Mouse (Mus musculus) intestine, embryonic 16.5 days (tissue): Measurements from ENCODE around the gene Arpc2. TPM values are rescaled to one million over a fixed set of nuclear protein-coding genes. Genes with fewer than 3 reads are reported as not detected.
A peak's percentile ranks its signal among the peaks of the same experiment; 100 is the strongest.

ENCODE experiments used
- ATAC-seq: fragments of 200-750 bp; cut with Nextera tagmentation; 2 replicates; pipeline ENCODE4 v1.8.0; 2017; ENCODE audit warnings: moderate TSS enrichment, moderate library complexity
- H3K27ac ChIP-seq: fragments of 300-500 bp; sonication (generic); 2 replicates; pipeline ENCODE4 v1.5.1; 2014; ENCODE audit warnings: mild to moderate bottlenecking, low read length
- H3K27me3 ChIP-seq: fragments of 300-500 bp; sonication (generic); replicated peaks from 2 replicates; pipeline ENCODE4 v1.6.1; 2014; ENCODE audit warnings: low read length, control low read depth, mixed read lengths; ENCODE audit not compliant: control insufficient read depth, insufficient read depth
- H3K36me3 ChIP-seq: fragments of 300-500 bp; sonication (generic); 2 replicates; pipeline ENCODE4 v1.6.1; 2014; ENCODE audit warnings: low read length, control low read depth; ENCODE audit not compliant: control insufficient read depth, insufficient read depth
- H3K4me1 ChIP-seq: fragments of 300-500 bp; sonication (generic); 2 replicates; pipeline ENCODE4 v1.6.1; 2014; ENCODE audit warnings: low read length, control low read depth, mixed read lengths; ENCODE audit not compliant: control insufficient read depth, insufficient read depth
- H3K4me2 ChIP-seq: fragments of 300-500 bp; sonication (generic); 2 replicates; pipeline ENCODE4 v1.6.1; 2014; ENCODE audit warnings: low read depth, low read length, control low read depth
- H3K4me3 ChIP-seq: fragments of 300-500 bp; sonication (generic); 2 replicates; pipeline ENCODE4 v1.5.1; 2014; ENCODE audit warnings: mild to moderate bottlenecking, low read length
- H3K9ac ChIP-seq: fragments of 300-500 bp; sonication (generic); 2 replicates; pipeline ENCODE4 v1.6.1; 2014; ENCODE audit warnings: low read depth, low read length
- H3K9me3 ChIP-seq: fragments of 300-500 bp; sonication (generic); 2 replicates; pipeline ENCODE4 v1.6.1; 2016; ENCODE audit warnings: low read length, control low read depth; ENCODE audit not compliant: control insufficient read depth
- WGBS: fragments of 180-500 bp; shearing (Covaris S2); extraction: QIAGEN DNeasy Blood & Tissue Kit; methylation state at CpG from one replicate; pipeline ENCODE4 v1.1.7; 2014; 5-methylcytosine and 5-hydroxymethylcytosine counted together
- polyA plus RNA-seq: library from polyadenylated mRNA; unstranded; fragments of >200 nt; fragmentation: Nextera tagmentation; extraction: Ambion mirVana; gene quantifications from 2 replicates; pipeline ENCODE4 v1.2.1, GENCODE M21; 2015

Gene Arpc2
- polyA plus RNA-seq, 1 experiment from 2014 or later: 575 TPM

DNA sequence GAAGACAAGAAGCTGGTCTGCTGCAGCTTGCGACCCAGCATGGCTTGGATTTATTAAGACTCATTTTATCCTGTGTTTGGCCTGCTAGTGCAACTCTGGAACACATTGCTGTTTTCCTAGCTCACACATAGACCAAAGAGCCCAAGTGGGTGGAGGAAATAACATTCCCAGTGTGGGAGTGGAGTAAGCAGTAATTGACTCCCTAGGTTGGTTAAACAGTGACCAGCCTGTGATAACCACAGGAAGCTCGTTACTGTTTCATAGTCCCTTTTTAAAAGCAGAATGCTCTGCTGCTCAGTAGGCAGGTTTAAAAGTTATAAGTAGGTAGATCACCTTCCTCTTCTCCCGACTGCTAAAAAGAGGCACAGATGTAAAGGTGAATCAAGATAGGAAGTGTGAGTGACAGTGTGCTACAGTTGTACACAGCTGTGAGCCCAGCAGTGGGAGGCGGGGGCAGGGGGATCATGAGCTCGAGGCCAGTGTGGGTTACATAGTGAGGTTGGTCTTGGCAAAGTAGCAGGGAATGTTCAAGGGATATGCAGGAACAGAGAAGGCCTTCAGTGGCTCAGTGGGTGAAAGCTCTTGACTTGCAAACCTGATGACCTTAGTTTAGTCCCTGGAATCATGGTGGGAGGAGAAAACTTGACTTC, 13.6 kb downstream of the Arpc2 start:
- Histone ChIP-seq H3K4me2 (peak overlapping the region; percentile 17; the same call in 1 of the 2 replicates), H3K9ac (no peak overlapping the region), H3K9me3 (no peaks in the 10 kb centered on the region), H3K4me3 (no peak overlapping the region), H3K36me3 (peaks cover 14% of the 10 kb centered on the region; the same call in 1 of the 2 replicates), H3K27me3 (no peaks in the 10 kb centered on the region), H3K27ac (peak overlapping the region; percentile 89), H3K4me1 (peaks cover 12% of the 10 kb centered on the region)
- ATAC-seq: peak; percentile 95
- WGBS: 58% methylated on average over 5 of the region's 5 CpGs

- no peak overlapping the region for H3K4me3 ChIP-seq
- peaks cover 12% of the 10 kb centered on the region for H3K4me1 ChIP-seq
- 80% methylated on average over 4 of the region's 4 CpGs for WGBS
- peak overlapping the region; percentile 89 for H3K27ac ChIP-seq
- ATAC-seq: 0 out of 2 replicates have a peak, but pooled peaks have one; percentile 11
- H3K27me3 ChIP-seq: no peaks in the 10 kb centered on the region
- H3K9ac ChIP-seq: no peak overlapping the region
- peaks cover 14% of the 10 kb centered on the region; the same call in 1 of the 2 replicates for H3K36me3 ChIP-seq
- no peaks in the 10 kb centered on the region for H3K9me3 ChIP-seq
- H3K4me2 ChIP-seq: no peak overlapping the region
These were observed 14.2 kb downstream of the Arpc2 start for GRCm38 (mm10) chr1:74250096-74250495.

- Histone ChIP-seq H3K9ac (no peak overlapping the region), H3K36me3 (peaks cover 11% of the 10 kb centered on the region; the same call in 1 of the 2 replicates), H3K4me3 (no peak overlapping the region), H3K9me3 (no peaks in the 10 kb centered on the region), H3K27ac (peak overlapping the region; percentile 57), H3K4me1 (peaks cover 5% of the 10 kb centered on the region), H3K4me2 (no peak overlapping the region; the same call in 1 of the 2 replicates), H3K27me3 (no peaks in the 10 kb centered on the region)
- WGBS: 82% methylated on average over 8 of the region's 8 CpGs
- peak; percentile 73 for ATAC-seq
These were observed 19.9 kb downstream of the Arpc2 start for GRCm38 (mm10) chr1:74255704-74256345.

- H3K9ac ChIP-seq: no peak overlapping the region
- peak; percentile 15; the same call in 1 of the 2 replicates for ATAC-seq
- no peak overlapping the region for H3K4me3 ChIP-seq
- H3K4me1 ChIP-seq: peaks cover 5% of the 10 kb centered on the region
- no peaks in the 10 kb centered on the region for H3K27me3 ChIP-seq
- WGBS: 77% methylated on average over 4 of the region's 4 CpGs
- peaks cover 9% of the 10 kb centered on the region; the same call in 1 of the 2 replicates for H3K36me3 ChIP-seq
- H3K4me2 ChIP-seq: no peak overlapping the region
- H3K9me3 ChIP-seq: no peaks in the 10 kb centered on the region
- H3K27ac ChIP-seq: peak overlapping the region; percentile 57; the same call in 1 of the 2 replicates
These were observed 20.9 kb downstream of the Arpc2 start for GRCm38 (mm10) chr1:74256782-74257181.

GRCm38 (mm10) chr1:74262510-74262909, 26.6 kb downstream of the Arpc2 start:
- ATAC-seq: no peak
- Histone ChIP-seq H3K4me3 (no peak overlapping the region), H3K9me3 (no peaks in the 10 kb centered on the region), H3K9ac (no peak overlapping the region), H3K4me1 (no peaks in the 10 kb centered on the region), H3K36me3 (peaks cover 38% of the 10 kb centered on the region), H3K27ac (no peak overlapping the region), H3K4me2 (no peak overlapping the region), H3K27me3 (no peaks in the 10 kb centered on the region)
- WGBS: 89% methylated on average over 6 of the region's 6 CpGs

DNA sequence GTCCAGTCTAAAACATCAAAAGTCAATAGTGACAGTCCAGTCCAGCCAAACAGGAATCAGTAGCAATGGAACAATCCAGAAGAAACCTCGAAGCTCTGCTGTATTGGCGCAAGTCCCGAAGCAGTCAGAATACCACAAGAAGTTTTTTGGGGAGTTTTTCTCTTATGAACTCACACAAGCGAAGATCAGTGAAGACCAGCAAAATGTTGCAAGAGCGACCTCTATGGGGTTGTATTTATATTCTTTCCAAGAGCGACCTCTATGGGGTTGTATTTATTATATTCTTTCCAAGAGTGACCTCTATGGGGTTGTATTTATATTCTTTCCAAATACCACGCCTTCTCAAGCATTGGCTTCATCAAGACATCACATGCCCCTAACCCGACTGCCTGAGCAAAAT, 32.9 kb downstream of the Arpc2 start:
- Histone ChIP-seq H3K27me3 (no peaks in the 10 kb centered on the region), H3K9me3 (no peaks in the 10 kb centered on the region; the same call in 1 of the 2 replicates), H3K27ac (no peak overlapping the region), H3K36me3 (peaks cover 28% of the 10 kb centered on the region), H3K4me3 (no peak overlapping the region), H3K4me2 (no peak overlapping the region), H3K9ac (no peak overlapping the region), H3K4me1 (no peaks in the 10 kb centered on the region)
- ATAC-seq: no peak
- 82% methylated on average over 8 of the region's 8 CpGs for WGBS

DNA sequence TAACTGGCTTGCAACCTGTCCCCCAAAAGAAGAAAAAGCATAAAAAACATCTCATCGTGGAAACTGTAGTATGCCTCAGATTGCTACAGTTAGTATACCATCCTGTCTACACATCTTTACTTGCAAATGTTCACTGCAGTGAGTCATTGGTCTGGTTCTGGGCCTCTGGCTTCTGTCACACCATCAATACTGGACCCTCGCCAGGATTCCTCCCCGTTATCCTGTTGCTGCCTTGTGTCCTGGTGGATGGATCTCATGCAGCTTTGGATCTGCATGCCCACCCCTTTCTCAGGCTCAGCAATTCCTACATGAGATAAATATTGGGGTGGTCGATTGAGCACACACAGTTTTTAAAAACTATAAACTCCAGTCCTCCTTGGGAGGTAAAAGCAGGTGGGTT, 35.8 kb downstream of the Arpc2 start:
- Histone ChIP-seq H3K4me3 (no peak overlapping the region), H3K27me3 (no peaks in the 10 kb centered on the region), H3K4me1 (peaks cover 12% of the 10 kb centered on the region), H3K9me3 (no peaks in the 10 kb centered on the region; the same call in 1 of the 2 replicates), H3K4me2 (no peak overlapping the region), H3K36me3 (peaks cover 4% of the 10 kb centered on the region; the same call in 1 of the 2 replicates), H3K9ac (no peak overlapping the region), H3K27ac (no peak overlapping the region)
- ATAC-seq: no peak
- WGBS: 51% methylated on average over 4 of the region's 4 CpGs

DNA sequence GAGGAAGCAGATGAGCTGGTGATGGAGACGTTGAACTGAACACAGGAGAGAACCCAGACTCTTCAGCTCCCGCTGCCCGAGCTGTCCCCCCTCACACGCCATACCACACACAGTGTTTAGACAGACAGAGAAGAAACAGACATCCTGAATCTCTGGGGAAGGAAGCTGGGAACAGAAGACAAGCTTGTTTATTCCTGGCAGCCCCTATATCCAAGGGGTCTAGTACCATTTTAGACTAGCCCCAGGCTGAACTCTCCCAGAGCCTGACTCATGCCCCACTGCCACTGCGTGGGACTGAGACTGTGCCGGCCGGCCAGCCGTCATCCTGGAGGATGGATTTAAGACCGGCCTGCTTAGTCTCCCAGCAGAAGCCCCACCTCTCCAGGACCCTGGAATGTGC, 39.1 kb downstream of the Arpc2 start:
- no peaks in the 10 kb centered on the region for H3K9me3 ChIP-seq
- ATAC-seq: peak; percentile 75
- no peaks in the 10 kb centered on the region for H3K27me3 ChIP-seq
- H3K36me3 ChIP-seq: no peaks in the 10 kb centered on the region
- H3K4me2 ChIP-seq: peak overlapping the region; percentile 25
- H3K27ac ChIP-seq: peak overlapping the region; percentile 64
- H3K4me1 ChIP-seq: peaks cover 17% of the 10 kb centered on the region
- 20% methylated on average over 9 of the region's 9 CpGs for WGBS
- H3K4me3 ChIP-seq: no peak overlapping the region
- H3K9ac ChIP-seq: peak overlapping the region; percentile 15; the same call in 1 of the 2 replicates

DNA sequence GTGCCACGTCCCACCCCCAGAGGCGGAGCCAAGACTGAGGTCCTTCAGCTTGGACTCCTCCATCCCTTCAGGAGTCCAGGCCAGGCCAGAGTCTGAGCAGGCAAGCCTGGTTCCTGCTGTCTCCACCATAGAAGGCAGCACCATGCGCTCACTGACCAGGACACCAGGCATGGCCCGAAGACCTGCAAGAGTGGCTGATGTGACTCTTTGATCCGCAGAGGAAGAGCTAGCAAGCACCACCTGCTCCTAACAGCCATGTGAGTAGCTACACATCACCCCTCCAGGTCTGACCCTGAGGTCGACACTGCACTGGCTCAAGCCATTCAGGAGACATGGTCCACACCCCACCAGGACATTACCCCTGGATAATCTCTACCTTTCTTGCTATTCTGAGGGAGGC, 41.2 kb downstream of the Arpc2 start:
- no peaks in the 10 kb centered on the region for H3K27me3 ChIP-seq
- ATAC-seq: no peak
- peak overlapping the region; percentile 9; the same call in 1 of the 2 replicates for H3K4me3 ChIP-seq
- H3K4me1 ChIP-seq: peaks cover 30% of the 10 kb centered on the region
- H3K36me3 ChIP-seq: peaks cover 7% of the 10 kb centered on the region; the same call in 1 of the 2 replicates
- no peaks in the 10 kb centered on the region for H3K9me3 ChIP-seq
- peak overlapping the region; percentile 23 for H3K9ac ChIP-seq
- no peak overlapping the region for H3K27ac ChIP-seq
- peak overlapping the region; percentile 6; the same call in 1 of the 2 replicates for H3K4me2 ChIP-seq
- 48% methylated on average over 6 of the region's 6 CpGs for WGBS
